Mouse (Mus musculus): ENCODE results near the gene Il17re. TPM values are rescaled to one million over a fixed set of nuclear protein-coding genes. Genes with fewer than 3 reads are reported as not detected.

Il17re gene
- polyA plus RNA-seq, 1 experiment from 2014 or later: 7.8 TPM

DNA sequence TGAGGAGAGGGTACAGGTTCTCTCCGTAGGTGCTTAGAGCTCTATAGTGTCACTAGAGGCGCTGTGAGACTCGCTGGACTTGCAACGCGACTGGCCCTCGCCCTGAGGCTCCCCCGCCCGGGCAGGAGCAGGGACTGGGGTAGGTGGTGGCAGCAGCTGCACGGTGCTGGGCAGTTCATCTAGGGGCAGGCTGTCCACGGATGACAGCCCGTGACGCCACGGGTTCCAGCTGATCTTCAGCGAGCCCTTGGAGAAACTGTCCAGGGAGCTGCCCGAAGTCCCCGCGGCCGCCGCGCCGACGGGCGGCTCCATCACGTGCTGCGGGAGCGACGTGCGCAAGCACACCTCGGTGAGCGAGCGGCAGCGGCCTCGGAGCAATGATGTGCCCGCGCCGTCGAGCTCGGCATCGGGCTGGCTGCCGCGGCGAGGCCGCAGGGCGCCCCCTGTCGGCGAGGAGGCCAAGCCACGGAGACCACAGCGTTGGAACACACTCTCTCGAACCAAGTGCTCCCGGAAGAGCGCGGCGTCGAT, 36.0 kb downstream of the Il17re start:
- H3K9ac ChIP-seq: peak overlapping the region; percentile 48; the same call in 1 of the 2 replicates
- peaks cover 25% of the 10 kb centered on the region for H3K27me3 ChIP-seq
- peak overlapping the region; percentile 87 for H3K4me2 ChIP-seq
- H3K4me1 ChIP-seq: peaks cover 19% of the 10 kb centered on the region
- no peaks in the 10 kb centered on the region for H3K9me3 ChIP-seq (replicated peaks)
- peaks cover 37% of the 10 kb centered on the region for H3K36me3 ChIP-seq
- 1% methylated on average over 54 of the region's 54 CpGs for WGBS
- ATAC-seq (replicated peaks; ENCODE audit: low FRiP score): peak; percentile 86
- peak overlapping the region; percentile 52 for H3K4me3 ChIP-seq (replicated peaks)
- H3K27ac ChIP-seq: no peak overlapping the region

DNA sequence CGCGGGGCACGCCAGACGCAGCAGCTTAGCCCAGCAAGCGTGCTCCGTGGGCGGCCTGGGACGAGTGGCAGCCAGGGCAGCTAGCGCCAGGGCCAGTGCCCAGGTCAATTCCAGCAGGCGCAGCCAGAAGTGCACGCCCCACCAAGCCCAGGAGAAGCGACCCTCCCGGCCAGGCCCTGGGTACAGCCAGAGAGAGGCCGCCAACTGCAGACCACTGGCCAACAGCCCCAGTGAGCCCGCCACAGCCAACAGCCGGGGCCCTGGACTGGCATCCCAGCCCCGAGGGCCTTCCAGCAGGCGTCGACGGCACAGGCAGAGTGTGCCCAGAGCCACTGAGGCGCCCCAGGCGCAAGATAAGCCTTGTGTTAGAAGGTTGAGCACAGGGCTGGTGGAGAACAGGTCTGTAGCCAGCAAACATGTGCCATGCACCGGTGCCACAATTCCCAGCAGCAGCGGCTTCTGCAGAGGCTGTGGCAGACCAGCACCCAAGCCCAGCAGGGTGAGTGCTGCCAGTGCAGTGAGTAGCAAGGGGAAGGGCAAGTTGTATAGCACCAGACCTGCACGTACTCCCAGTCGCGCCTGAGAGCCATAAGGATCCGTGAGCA, 36.9 kb downstream of the Il17re start:
- Histone ChIP-seq H3K4me2 (peak overlapping the region; percentile 87), H3K9ac (no peak overlapping the region), H3K4me3 (replicated peaks) (peak overlapping the region; percentile 52), H3K4me1 (peaks cover 19% of the 10 kb centered on the region), H3K36me3 (peaks cover 29% of the 10 kb centered on the region), H3K27ac (no peak overlapping the region), H3K9me3 (replicated peaks) (no peaks in the 10 kb centered on the region), H3K27me3 (peaks cover 30% of the 10 kb centered on the region)
- WGBS: 40% methylated on average over 26 of the region's 28 CpGs
- peak; percentile 13; the same call in 1 of the 2 replicates for ATAC-seq (replicated peaks; ENCODE audit: low FRiP score)

DNA sequence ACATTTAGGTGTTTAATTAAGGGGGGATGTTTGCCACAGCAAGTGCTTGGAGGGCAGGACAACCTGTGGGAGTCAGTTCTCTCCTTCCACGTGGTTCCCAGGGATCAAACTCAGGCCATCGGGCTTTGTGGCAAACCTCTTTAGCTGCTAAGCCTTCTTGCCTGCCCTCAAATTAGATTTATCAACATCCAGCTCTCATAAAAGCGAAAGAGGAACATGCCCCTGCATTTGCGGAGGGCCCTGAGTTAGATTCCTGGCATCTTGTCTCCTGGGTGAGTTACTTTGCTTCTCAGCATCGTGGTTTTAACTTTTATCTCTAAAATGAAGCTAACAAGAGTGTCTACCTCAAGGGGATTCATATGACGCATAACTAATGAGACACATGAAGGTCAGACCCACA, 41.1 kb downstream of the Il17re start:
- no peak overlapping the region for H3K4me3 ChIP-seq (replicated peaks)
- H3K4me1 ChIP-seq: peaks cover 25% of the 10 kb centered on the region
- H3K9ac ChIP-seq: no peak overlapping the region
- no peak overlapping the region for H3K27ac ChIP-seq
- H3K9me3 ChIP-seq (replicated peaks): no peaks in the 10 kb centered on the region
- H3K4me2 ChIP-seq: no peak overlapping the region
- WGBS: 71% methylated on average over 6 of the region's 6 CpGs
- H3K36me3 ChIP-seq: no peaks in the 10 kb centered on the region
- peaks cover 56% of the 10 kb centered on the region for H3K27me3 ChIP-seq
- ATAC-seq (replicated peaks; ENCODE audit: low FRiP score): no peak

DNA sequence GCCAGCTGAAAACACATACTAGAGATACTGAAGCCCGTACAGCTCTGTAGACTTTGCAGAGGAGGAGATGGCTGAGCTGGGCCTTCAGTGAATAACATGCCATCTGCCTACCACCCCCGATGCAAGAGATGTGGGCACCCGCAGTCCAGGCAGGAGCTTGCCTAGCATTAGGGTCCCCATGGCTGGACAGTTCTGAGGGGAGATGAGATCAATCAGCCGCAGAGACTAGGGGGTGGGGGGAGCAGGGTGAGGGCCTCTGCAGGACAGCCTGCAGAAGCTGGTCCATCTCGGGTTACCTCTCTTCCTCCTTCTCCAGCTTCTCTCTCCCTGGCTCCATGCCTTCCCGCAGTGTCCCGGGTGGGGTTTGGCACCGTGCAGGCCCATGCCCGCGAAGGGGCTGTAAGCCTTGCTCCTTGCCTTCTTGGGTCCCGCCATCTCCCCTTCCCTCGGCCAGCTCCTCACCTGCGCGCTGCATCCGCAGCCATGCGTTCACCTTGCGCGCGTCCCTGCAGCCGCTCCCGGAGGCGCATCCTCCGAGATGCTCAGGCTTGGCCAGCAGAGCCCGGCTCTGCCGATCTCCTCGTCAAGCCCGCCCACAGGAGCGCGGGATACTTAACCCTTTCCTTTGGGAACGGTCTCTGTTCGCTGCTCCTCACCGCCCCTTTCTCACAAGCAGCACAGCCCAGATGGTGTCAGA, 43.3 kb downstream of the Il17re start, which contains the start of gene Prrt3:
TSS of gene Prrt3 (minus strand) at position 544 of the 697 bp plus-strand sequence.
- peak; percentile 77 for ATAC-seq (replicated peaks; ENCODE audit: low FRiP score)
- no peak within 1 kb of the TSS for H3K27ac ChIP-seq
- peaks cover 8% of the 10 kb centered on the region for H3K4me1 ChIP-seq
- no peaks in the 10 kb centered on the region for H3K9me3 ChIP-seq (replicated peaks)
- H3K27me3 ChIP-seq: peaks cover 34% of the 10 kb centered on the region
- peak within 1 kb of the TSS; percentile 46 for H3K4me3 ChIP-seq (replicated peaks)
- H3K9ac ChIP-seq: no peak within 1 kb of the TSS
- WGBS: 2% methylated on average over 32 of the region's 32 CpGs
- H3K4me2 ChIP-seq: peak within 1 kb of the TSS; percentile 69
- no peaks in the 10 kb centered on the region for H3K36me3 ChIP-seq

DNA sequence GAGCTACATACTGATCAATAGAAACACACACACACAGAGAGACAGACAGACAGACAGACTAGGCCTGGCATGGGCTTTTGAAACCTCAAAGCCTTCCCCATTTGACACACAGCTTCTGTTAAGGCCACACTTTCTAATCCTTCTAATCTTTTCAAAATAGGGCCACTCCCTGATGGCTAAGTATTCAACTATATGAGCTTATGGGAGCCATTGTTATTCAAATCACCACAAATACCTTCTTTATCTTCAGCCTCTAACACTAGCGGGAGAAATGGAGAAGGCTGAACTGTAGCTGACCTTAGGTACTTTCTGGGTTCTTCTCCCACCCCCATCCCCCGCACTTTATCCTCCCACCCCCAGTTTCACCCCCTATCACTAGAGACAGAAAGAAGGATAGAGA, 44.5 kb downstream of the Il17re start:
- Histone ChIP-seq H3K27me3 (peaks cover 31% of the 10 kb centered on the region), H3K27ac (no peak overlapping the region), H3K4me2 (no peak overlapping the region), H3K9ac (no peak overlapping the region), H3K36me3 (no peaks in the 10 kb centered on the region), H3K9me3 (replicated peaks) (no peaks in the 10 kb centered on the region), H3K4me1 (peaks cover 8% of the 10 kb centered on the region), H3K4me3 (replicated peaks) (no peak overlapping the region)
- ATAC-seq (replicated peaks; ENCODE audit: low FRiP score): no peak
- 80% methylated on average over 2 of the region's 2 CpGs for WGBS

DNA sequence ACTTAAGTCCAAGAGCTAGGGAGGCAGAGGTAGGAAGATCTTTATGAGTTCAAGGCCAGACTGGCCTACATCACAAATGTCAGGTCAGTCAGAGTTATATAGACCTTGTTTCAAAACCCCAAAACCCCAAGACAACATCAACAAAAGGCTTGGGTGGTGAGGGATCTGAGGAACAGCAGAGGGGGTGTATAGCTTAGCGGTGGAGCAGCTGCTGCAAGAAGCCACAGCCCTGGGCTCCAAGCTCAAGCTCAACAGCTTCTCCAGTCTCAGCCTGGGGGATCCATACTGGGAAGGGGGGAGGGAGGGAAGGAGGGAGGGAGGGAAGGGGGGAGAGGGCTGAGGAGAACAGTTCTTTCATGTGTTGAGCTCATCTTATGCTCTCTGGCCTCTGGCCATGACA, 47.4 kb downstream of the Il17re start:
- H3K4me2 ChIP-seq: no peak overlapping the region
- peaks cover 20% of the 10 kb centered on the region for H3K27me3 ChIP-seq
- no peak overlapping the region for H3K27ac ChIP-seq
- no peak overlapping the region for H3K4me3 ChIP-seq (replicated peaks)
- H3K9me3 ChIP-seq (replicated peaks): no peaks in the 10 kb centered on the region
- peaks cover 8% of the 10 kb centered on the region for H3K4me1 ChIP-seq
- 74% methylated on average over 1 of the region's 1 CpGs for WGBS
- H3K36me3 ChIP-seq: no peaks in the 10 kb centered on the region
- H3K9ac ChIP-seq: no peak overlapping the region
- ATAC-seq (replicated peaks; ENCODE audit: low FRiP score): no peak

DNA sequence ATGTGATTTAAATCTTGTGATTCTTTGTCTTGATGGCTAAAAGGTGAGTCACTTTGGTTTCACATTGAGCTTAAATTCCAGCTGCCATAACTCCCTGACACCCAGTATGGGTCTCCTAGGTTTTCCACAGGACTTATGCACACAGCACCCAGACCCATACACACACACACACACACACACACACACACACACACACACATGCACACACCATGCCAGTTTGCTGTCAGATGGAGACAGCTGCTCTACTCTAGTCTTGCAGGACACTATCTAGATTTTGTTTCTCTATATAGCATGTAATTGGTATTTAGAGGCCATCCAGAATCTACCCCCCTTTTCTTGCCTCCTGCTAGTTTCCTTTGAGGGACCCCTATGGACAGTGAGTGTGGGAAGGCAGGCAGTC, 48.8 kb downstream of the Il17re start:
- Histone ChIP-seq H3K4me2 (no peak overlapping the region), H3K27ac (no peak overlapping the region)

DNA sequence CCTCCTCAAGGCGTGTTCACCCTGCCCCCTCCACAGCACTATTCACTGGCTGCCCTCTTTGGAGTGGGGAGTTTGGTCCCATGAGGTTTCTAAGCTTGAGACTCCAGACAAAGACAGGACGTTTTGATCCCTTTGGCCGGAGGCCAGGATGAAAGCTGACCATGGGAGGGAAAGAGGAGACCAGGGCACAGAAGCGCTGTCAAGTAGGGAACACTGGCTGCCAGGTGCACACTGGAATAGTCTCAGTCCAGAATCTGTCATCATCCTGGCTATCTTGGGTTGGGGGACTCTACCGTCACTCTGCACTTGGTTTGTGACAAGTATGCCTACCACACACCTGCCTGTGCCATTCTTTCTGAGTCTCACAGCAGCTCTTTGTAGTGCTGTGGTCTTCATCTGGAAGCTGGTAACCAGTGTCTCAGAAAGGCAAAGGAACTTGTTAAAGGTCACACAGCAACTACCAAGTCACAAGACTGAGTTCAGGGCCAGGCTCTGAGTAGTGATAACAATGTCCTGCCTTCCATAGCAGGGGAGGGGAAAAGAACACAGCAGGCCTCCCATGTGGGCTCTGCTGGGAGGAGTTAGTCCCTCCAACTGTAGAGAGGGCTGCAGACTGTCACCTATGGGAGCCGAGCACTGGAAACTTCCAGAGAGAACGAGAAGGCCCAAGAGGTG, 50.1 kb downstream of the Il17re start:
- Histone ChIP-seq H3K36me3 (peaks cover 5% of the 10 kb centered on the region), H3K4me1 (no peaks in the 10 kb centered on the region), H3K4me3 (replicated peaks) (no peak overlapping the region), H3K9me3 (replicated peaks) (no peaks in the 10 kb centered on the region), H3K27ac (no peak overlapping the region), H3K4me2 (no peak overlapping the region), H3K27me3 (no peaks in the 10 kb centered on the region), H3K9ac (no peak overlapping the region)
- 63% methylated on average over 7 of the region's 7 CpGs for WGBS
- ATAC-seq (replicated peaks; ENCODE audit: low FRiP score): no peak

More for the DNA sequence above, 48.8 kb downstream of the Il17re start:
- Histone ChIP-seq H3K36me3 (no peaks in the 10 kb centered on the region), H3K4me3 (replicated peaks) (no peak overlapping the region), H3K9me3 (replicated peaks) (no peaks in the 10 kb centered on the region), H3K4me1 (no peaks in the 10 kb centered on the region), H3K27me3 (peaks cover 6% of the 10 kb centered on the region; the same call in 1 of the 2 replicates), H3K9ac (no peak overlapping the region)
- no peak for ATAC-seq (replicated peaks; ENCODE audit: low FRiP score)

DNA sequence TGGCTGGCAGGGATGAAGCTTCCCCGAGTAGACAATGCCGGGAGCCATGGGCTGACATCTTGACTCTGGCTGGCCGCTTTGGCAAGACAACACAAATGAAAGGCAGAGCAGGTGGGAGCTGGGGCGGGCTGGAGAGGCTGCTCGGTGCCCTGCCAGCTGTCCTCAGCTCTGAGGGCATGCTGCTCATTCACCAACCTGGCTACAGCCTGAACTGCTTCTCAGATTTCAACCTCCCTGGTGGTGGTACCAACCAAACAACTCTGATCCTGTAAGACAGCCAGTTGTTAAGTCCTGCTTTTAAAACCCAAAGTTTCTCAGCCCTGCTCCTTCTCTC, 50.6 kb downstream of the Il17re start:
- no peak for ATAC-seq (replicated peaks; ENCODE audit: low FRiP score)
- H3K27me3 ChIP-seq: no peaks in the 10 kb centered on the region
- no peak overlapping the region for H3K4me2 ChIP-seq
- no peaks in the 10 kb centered on the region for H3K9me3 ChIP-seq (replicated peaks)
- WGBS: 37% methylated on average over 5 of the region's 5 CpGs
- no peaks in the 10 kb centered on the region for H3K4me1 ChIP-seq
- no peak overlapping the region for H3K27ac ChIP-seq
- no peak overlapping the region for H3K9ac ChIP-seq
- H3K4me3 ChIP-seq (replicated peaks): no peak overlapping the region
- peaks cover 10% of the 10 kb centered on the region for H3K36me3 ChIP-seq

DNA sequence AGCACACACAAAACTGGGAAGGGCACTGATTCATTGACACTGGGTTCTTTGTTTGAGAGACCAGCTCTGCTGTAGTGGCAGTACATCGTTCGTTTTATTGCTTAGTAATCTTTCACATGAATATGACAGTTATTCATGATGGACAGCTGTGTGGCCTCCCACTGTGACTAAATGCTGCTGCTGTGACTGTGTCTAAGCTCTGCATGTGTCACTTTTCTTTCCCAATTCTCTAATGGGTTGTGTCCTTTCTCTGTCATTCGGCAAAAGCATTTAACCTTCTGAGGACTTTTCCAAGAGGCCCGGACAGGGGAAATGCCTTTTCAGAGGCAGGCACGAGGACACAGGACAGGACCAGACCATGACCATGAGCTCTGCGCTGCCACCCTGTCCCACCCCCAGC, 55.7 kb downstream of the Il17re start:
- no peak overlapping the region for H3K4me2 ChIP-seq
- 91% methylated on average over 6 of the region's 6 CpGs for WGBS

DNA sequence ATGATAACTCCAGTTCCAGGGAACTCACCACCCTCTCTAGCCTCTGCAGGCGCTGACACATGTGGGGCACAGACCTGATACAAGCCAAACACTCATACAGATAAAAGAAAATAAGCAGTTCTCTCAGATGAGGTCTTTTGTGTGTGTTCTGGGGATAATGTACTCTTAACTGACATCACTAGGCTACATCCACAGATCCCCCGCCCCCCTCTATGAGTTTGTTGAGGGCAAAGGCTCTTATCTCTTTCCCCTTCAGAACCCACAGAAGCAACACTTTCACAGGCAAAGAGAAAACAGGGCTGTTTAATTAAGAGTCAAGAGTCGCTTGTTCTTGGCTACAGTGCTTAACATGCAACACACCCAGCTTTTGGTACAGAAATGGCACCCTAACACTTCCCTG, 56.3 kb downstream of the Il17re start:
- Histone ChIP-seq H3K36me3 (peaks cover 67% of the 10 kb centered on the region), H3K9ac (no peak overlapping the region), H3K4me1 (no peaks in the 10 kb centered on the region), H3K27me3 (no peaks in the 10 kb centered on the region), H3K4me3 (replicated peaks) (no peak overlapping the region), H3K9me3 (replicated peaks) (no peaks in the 10 kb centered on the region), H3K4me2 (no peak overlapping the region), H3K27ac (no peak overlapping the region)
- no peak for ATAC-seq (replicated peaks; ENCODE audit: low FRiP score)
- WGBS: 95% methylated on average over 3 of the region's 3 CpGs

More for the DNA sequence above, 55.7 kb downstream of the Il17re start:
- Histone ChIP-seq H3K27me3 (no peaks in the 10 kb centered on the region), H3K4me3 (replicated peaks) (no peak overlapping the region), H3K27ac (no peak overlapping the region), H3K9me3 (replicated peaks) (no peaks in the 10 kb centered on the region), H3K9ac (no peak overlapping the region), H3K4me1 (no peaks in the 10 kb centered on the region), H3K36me3 (peaks cover 61% of the 10 kb centered on the region)
- no peak for ATAC-seq (replicated peaks; ENCODE audit: low FRiP score)

DNA sequence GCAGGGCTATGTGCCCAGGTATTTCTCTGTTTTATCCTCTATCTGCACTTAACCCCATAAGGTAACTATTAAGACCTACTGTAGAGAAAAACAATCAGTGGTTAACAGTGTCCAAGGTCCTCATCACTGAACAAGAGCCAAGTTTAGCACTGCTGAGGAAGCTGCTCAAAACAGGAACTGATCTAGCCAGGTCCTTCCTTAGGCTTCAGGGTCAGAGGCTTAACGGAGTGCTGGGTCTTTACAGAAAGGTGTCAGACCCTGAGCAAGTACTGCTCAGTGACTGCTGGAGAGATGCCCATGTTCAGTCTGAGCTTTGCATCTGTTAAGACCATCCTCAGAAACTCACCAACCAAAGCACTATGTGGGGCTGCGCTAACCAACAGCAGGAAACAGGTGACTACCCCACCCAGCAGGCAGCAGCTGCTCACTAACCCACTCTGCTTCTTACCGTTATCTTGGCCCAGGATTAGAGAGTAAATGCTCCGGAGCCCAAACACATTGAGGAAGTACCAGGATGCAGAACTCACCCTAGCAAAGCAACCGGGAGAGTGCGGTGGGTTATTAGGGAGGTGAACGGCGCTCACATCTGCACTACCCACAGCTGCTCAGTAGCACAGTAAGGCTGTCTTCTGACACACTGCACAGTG, 59.3 kb downstream of the Il17re start:
- no peak for ATAC-seq (replicated peaks; ENCODE audit: low FRiP score)
- Histone ChIP-seq H3K9me3 (replicated peaks) (no peaks in the 10 kb centered on the region), H3K27me3 (no peaks in the 10 kb centered on the region), H3K4me1 (no peaks in the 10 kb centered on the region), H3K9ac (no peak overlapping the region), H3K36me3 (peaks cover 97% of the 10 kb centered on the region), H3K27ac (no peak overlapping the region), H3K4me2 (no peak overlapping the region), H3K4me3 (replicated peaks) (no peak overlapping the region)
- 93% methylated on average over 8 of the region's 8 CpGs for WGBS
